Mouse (Mus musculus): Measurements from ENCODE around the gene Gstt2. TPM values are rescaled to one million over a fixed set of nuclear protein-coding genes. Genes with fewer than 3 reads are reported as not detected.

Gstt2 gene
- total RNA-seq, 1 experiment, result 17.8 TPM

GRCm38 (mm10) chr10:75798176-75798696 lies 39.0 kb downstream of the Gstt2 start, which contains the start of gene Gstt1:
Gene Gstt1, minus strand, starts transcription at chr10:75798584.
- in situ Hi-C loops (cut with MboI; ENCODE audit: low sequenced_read_pairs in 2 of 2, unreplicated experiment in 2 of 2), result no loop called here
- no peak within 1 kb of the TSS for H3K27ac ChIP-seq (ENCODE audit: insufficient read depth, low read depth, low read length, poor library complexity, severe bottlenecking)
- H3K36me3 ChIP-seq (ENCODE audit: control insufficient read depth, insufficient read depth, low read length, poor library complexity, severe bottlenecking), result no peaks in the 10 kb centered on the region
- DNase-seq (ENCODE audit: low read depth, low spot score), result no peak
- TF ChIP-seq ZNF384 (IDR thresholded peaks at IDR 0.05; ENCODE audit: low read depth, low read length), result no peak
- no peak for TF ChIP-seq HCFC1 (IDR thresholded peaks at IDR 0.05; ENCODE audit: borderline replicate concordance, insufficient read depth, low read length)
- no peak for TF ChIP-seq MAFK (IDR thresholded peaks at IDR 0.05; ENCODE audit: insufficient read depth, low read depth, low read length)
- TF ChIP-seq CHD2 (IDR thresholded peaks at IDR 0.05; ENCODE audit: low read depth, low read length), result no peak
- TF ChIP-seq ZC3H11A (IDR thresholded peaks at IDR 0.05; ENCODE audit: borderline replicate concordance, low read depth, low read length), result no peak
- H3K9me3 ChIP-seq (ENCODE audit: control insufficient read depth, insufficient read depth, low read depth, low read length), result no peaks in the 10 kb centered on the region
- H3K9ac ChIP-seq (ENCODE audit: insufficient read depth, low read depth, low read length, poor library complexity, severe bottlenecking), result peak within 1 kb of the TSS; percentile 42; the same call in 1 of the 2 replicates
- peak within 1 kb of the TSS; percentile 45 to 71 for H3K4me3 ChIP-seq (ENCODE audit: insufficient read depth in 1 of 2, low read depth in 1 of 2, low read length in 2 of 2, poor library complexity in 1 of 2, severe bottlenecking in 1 of 2)
- H3K4me1 ChIP-seq (ENCODE audit: control insufficient read depth in 2 of 2, insufficient read depth in 2 of 2, low read length in 2 of 2, poor library complexity in 1 of 2), result peaks cover 4 to 22% of the 10 kb centered on the region in 2 experiments

- peak overlapping the region; percentile 45 to 71; a peak in 3 of 4 replicates for H3K4me3 ChIP-seq (ENCODE audit: insufficient read depth in 1 of 2, low read depth in 1 of 2, low read length in 2 of 2, poor library complexity in 1 of 2, severe bottlenecking in 1 of 2)
- H3K9me3 ChIP-seq (ENCODE audit: control insufficient read depth, insufficient read depth, low read depth, low read length), result no peaks in the 10 kb centered on the region
- H3K4me1 ChIP-seq (ENCODE audit: control insufficient read depth in 2 of 2, insufficient read depth in 2 of 2, low read length in 2 of 2, poor library complexity in 1 of 2), result peaks cover 4 to 22% of the 10 kb centered on the region in 2 experiments
- DNase-seq (ENCODE audit: low read depth, low spot score), result no peak
- H3K9ac ChIP-seq (ENCODE audit: insufficient read depth, low read depth, low read length, poor library complexity, severe bottlenecking), result no peak overlapping the region
- no peak overlapping the region for H3K27ac ChIP-seq (ENCODE audit: insufficient read depth, low read depth, low read length, poor library complexity, severe bottlenecking)
- TF ChIP-seq HCFC1 (IDR thresholded peaks at IDR 0.05; ENCODE audit: borderline replicate concordance, insufficient read depth, low read length) (no peak), ZNF384 (IDR thresholded peaks at IDR 0.05; ENCODE audit: low read depth, low read length) (no peak), MAFK (IDR thresholded peaks at IDR 0.05; ENCODE audit: insufficient read depth, low read depth, low read length) (no peak), ZC3H11A (IDR thresholded peaks at IDR 0.05; ENCODE audit: borderline replicate concordance, low read depth, low read length) (no peak), CHD2 (IDR thresholded peaks at IDR 0.05; ENCODE audit: low read depth, low read length) (no peak)
- in situ Hi-C loops (cut with MboI; ENCODE audit: low sequenced_read_pairs in 2 of 2, unreplicated experiment in 2 of 2), result no loop called here
- no peaks in the 10 kb centered on the region for H3K36me3 ChIP-seq (ENCODE audit: control insufficient read depth, insufficient read depth, low read length, poor library complexity, severe bottlenecking)
Observed at GRCm38 (mm10) chr10:75797619-75798175, 39.5 kb downstream of the Gstt2 start.

DNA sequence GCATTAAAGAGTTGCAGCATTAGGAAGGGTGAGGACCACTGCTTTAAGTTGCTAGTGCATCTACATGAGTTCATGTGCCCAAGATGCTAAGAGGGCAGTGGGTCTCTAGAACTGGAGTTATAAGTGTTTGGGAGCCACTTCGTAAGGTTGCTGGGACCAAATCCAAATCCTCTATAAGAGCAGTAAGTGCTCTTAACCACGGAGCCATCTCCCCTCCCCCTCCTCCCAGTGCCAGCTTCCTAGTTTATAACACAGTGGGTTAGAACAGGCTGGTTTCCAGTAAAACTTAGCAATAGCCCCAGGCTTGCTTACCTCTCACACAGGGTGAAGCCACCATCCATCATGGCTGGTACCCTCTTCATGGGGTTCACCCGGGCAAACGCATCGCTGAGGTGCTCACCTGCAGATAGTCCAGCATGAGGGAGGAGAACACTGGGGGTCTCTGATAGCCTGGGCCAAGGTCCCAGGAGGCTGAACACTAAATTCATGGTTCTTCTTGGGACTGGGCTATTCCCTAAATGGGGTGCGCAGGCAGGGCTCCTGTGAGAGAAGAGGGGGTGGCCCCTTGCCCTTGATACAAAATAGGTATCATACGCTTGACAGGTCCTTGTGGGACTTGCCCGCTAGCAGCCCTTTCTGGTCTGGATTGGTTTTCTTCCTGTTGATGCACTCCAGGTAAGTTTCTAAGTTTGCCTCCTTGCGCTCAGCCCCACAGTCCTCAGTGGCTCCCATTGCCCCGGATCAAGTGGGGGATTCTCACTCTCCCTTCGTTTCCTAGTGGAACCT lies 40.3 kb downstream of the Gstt2 start:
- no peaks in the 10 kb centered on the region for H3K9me3 ChIP-seq (ENCODE audit: control insufficient read depth, insufficient read depth, low read depth, low read length)
- DNase-seq (ENCODE audit: low read depth, low spot score), result no peak
- no peak overlapping the region for H3K9ac ChIP-seq (ENCODE audit: insufficient read depth, low read depth, low read length, poor library complexity, severe bottlenecking)
- H3K27ac ChIP-seq (ENCODE audit: insufficient read depth, low read depth, low read length, poor library complexity, severe bottlenecking), result no peak overlapping the region
- no peaks in the 10 kb centered on the region for H3K36me3 ChIP-seq (ENCODE audit: control insufficient read depth, insufficient read depth, low read length, poor library complexity, severe bottlenecking)
- H3K4me1 ChIP-seq (ENCODE audit: control insufficient read depth in 2 of 2, insufficient read depth in 2 of 2, low read length in 2 of 2, poor library complexity in 1 of 2), result peaks cover 4 to 22% of the 10 kb centered on the region in 2 experiments
- in situ Hi-C loops (cut with MboI; ENCODE audit: low sequenced_read_pairs in 2 of 2, unreplicated experiment in 2 of 2), result no loop called here
- no peak overlapping the region for H3K4me3 ChIP-seq (ENCODE audit: insufficient read depth in 1 of 2, low read depth in 1 of 2, low read length in 2 of 2, poor library complexity in 1 of 2, severe bottlenecking in 1 of 2)
- TF ChIP-seq ZC3H11A (IDR thresholded peaks at IDR 0.05; ENCODE audit: borderline replicate concordance, low read depth, low read length), result no peak
- no peak for TF ChIP-seq HCFC1 (IDR thresholded peaks at IDR 0.05; ENCODE audit: borderline replicate concordance, insufficient read depth, low read length)

DNA sequence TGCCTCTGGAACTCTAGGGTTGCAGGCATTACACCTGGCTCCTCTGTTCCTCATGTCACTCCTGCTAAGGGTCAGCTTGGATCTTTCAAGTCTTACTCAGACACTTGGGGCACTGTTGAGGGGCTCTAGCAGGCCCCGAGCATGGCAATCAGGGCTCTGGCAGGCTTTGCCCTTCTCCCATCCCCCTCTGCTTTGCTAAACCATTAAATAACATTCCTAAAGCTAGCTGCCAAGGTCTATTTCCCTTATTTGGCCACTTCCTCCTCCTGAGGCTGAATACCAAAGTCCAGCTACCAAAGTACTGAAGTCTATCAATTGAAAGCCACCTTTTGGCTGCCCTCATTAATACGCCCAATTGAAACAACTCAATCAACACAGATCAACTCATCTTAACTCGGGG lies 42.3 kb downstream of the Gstt2 start:
- TF ChIP-seq MAFK (IDR thresholded peaks at IDR 0.05; ENCODE audit: insufficient read depth, low read depth, low read length) (no peak), ZNF384 (IDR thresholded peaks at IDR 0.05; ENCODE audit: low read depth, low read length) (no peak), CHD2 (IDR thresholded peaks at IDR 0.05; ENCODE audit: low read depth, low read length) (no peak), HCFC1 (IDR thresholded peaks at IDR 0.05; ENCODE audit: borderline replicate concordance, insufficient read depth, low read length) (no peak), ZC3H11A (IDR thresholded peaks at IDR 0.05; ENCODE audit: borderline replicate concordance, low read depth, low read length) (no peak)
- H3K9me3 ChIP-seq (ENCODE audit: control insufficient read depth, insufficient read depth, low read depth, low read length), result no peaks in the 10 kb centered on the region
- H3K4me1 ChIP-seq (ENCODE audit: control insufficient read depth in 2 of 2, insufficient read depth in 2 of 2, low read length in 2 of 2, poor library complexity in 1 of 2), result peaks cover 4 to 22% of the 10 kb centered on the region in 2 experiments
- DNase-seq (ENCODE audit: low read depth, low spot score), result no peak
- no peak overlapping the region for H3K27ac ChIP-seq (ENCODE audit: insufficient read depth, low read depth, low read length, poor library complexity, severe bottlenecking)
- H3K4me3 ChIP-seq (ENCODE audit: insufficient read depth in 1 of 2, low read depth in 1 of 2, low read length in 2 of 2, poor library complexity in 1 of 2, severe bottlenecking in 1 of 2), result no peak overlapping the region
- no peaks in the 10 kb centered on the region for H3K36me3 ChIP-seq (ENCODE audit: control insufficient read depth, insufficient read depth, low read length, poor library complexity, severe bottlenecking)
- in situ Hi-C loops (cut with MboI; ENCODE audit: low sequenced_read_pairs in 2 of 2, unreplicated experiment in 2 of 2), result no loop called here
- H3K9ac ChIP-seq (ENCODE audit: insufficient read depth, low read depth, low read length, poor library complexity, severe bottlenecking), result no peak overlapping the region

Measured in ES-E14 (cell line).